Mouse (Mus musculus) heart, postnatal 0 days (tissue): ENCODE measurements around the gene Klk1b8.

Source experiments
- CTCF ChIP-seq: IDR thresholded peaks from 2 replicates; pipeline ENCODE4 v1.5.1; 2016; ENCODE audit warnings: antibody characterized with exemption, control low read depth, low read depth
- EP300 ChIP-seq: IDR thresholded peaks from 2 replicates; pipeline ENCODE4 v1.6.1; 2016; ENCODE audit warnings: antibody characterized with exemption, low read depth

- TF ChIP-seq EP300 (no peak), CTCF (no peak)
Observed at GRCm38 (mm10) chr7:43914821-43915220, 35.6 kb upstream of the Klk1b8 start.
